Mouse (Mus musculus) brain, embryonic 14.5 days (tissue): ENCODE data around the gene Nme7.

Experiments used
- CTCF ChIP-seq: fragments of 200-500 bp; IDR thresholded peaks from 2 replicates; pipeline ENCODE4 v1.5.1; 2012; ENCODE audit warnings: inconsistent platforms, mild to moderate bottlenecking, moderate library complexity, borderline replicate concordance; ENCODE audit not compliant: insufficient read depth, insufficient read length; ENCODE audit errors: extremely low read depth
- POLR2A ChIP-seq: fragments of 200-500 bp; IDR thresholded peaks from 2 replicates; pipeline ENCODE4 v1.6.1; 2012; ENCODE audit warnings: mild to moderate bottlenecking, inconsistent platforms, borderline replicate concordance; ENCODE audit not compliant: poor library complexity, insufficient read depth, insufficient read length, severe bottlenecking; ENCODE audit errors: extremely low read depth

- TF ChIP-seq CTCF (no peak), POLR2A (no peak)
Observed at GRCm38 (mm10) chr1:164454747-164455400, 151.0 kb downstream of the Nme7 start.
